Mouse (Mus musculus) cerebellum, postnatal 25 days (tissue): ENCODE data around the gene Cyp2e1.

Experiments used
- DNase-seq, 2 experiments: peaks; one replicate each; pipeline ENCODE4 v3.0.0; 2021; ENCODE audit warnings: mixed read lengths in 2 of 2

The Cyp2e1 gene

GRCm38 (mm10) chr7:140811714-140812113, 48.2 kb downstream of the Cyp2e1 start:
- no peak for DNase-seq

GRCm38 (mm10) chr7:140812850-140813249, 49.3 kb downstream of the Cyp2e1 start:
- DNase-seq = no peak

GRCm38 (mm10) chr7:140820173-140820572, 56.6 kb downstream of the Cyp2e1 start:
- no peak for DNase-seq

- peak in 1 of 2 experiments; percentile 48 for DNase-seq
These were observed 57.7 kb downstream of the Cyp2e1 start for GRCm38 (mm10) chr7:140821305-140821652.

- peak; percentile 87 to 91 for DNase-seq
These were observed 58.3 kb downstream of the Cyp2e1 start, which contains the start of gene Zfp941 for GRCm38 (mm10) chr7:140821653-140822329. Gene Zfp941, minus strand, starts transcription at chr7:140822178.

- no peak for DNase-seq
These were observed 59.2 kb downstream of the Cyp2e1 start for GRCm38 (mm10) chr7:140822731-140823130.
